Mouse (Mus musculus): ENCODE measurements around the gene Cadm3. TPM values are rescaled to one million over a fixed set of nuclear protein-coding genes. Genes with fewer than 3 reads are reported as not detected.

Gene Cadm3
- polyA plus RNA-seq (2014; fragmentation: Nextera tagmentation; extraction: Ambion mirVana): 59.8 and 77.6 TPM in 2 replicates

DNA sequence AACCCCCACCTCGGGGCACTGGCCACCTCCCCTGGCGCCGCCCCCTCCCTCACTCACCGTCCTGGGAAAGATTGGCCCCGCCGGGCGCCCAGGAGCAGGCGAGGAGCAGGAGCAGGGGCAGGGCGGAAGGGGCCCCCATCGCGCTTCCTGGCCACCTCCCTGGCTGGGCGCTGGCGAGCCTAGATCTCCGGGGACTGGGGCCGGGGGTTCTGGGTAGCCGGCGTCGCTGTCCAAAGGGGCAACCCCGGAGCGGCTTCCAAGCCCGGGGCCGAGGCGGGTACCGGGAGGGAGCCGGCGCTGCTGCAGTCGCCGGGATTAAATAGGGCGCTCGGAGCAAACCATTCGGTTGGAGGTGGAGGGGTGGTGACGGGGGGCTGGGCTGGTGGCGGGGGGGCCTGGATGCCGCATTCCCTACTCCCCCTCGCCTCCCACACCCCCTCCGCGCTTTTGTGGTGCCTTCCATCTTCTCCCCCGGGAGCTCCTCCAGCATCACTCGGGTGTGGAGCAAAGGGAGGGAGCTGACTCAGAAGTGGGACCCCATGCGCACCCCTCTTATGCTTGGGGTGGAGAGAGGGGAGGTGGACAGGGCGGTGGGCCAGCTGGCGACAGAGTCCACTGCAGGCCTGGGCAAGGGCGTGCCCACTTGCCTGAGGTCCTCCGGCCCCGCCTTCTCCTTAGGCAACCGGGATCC is at the start of gene Cadm3:
Gene Cadm3 (minus strand): TSS at position 340 of the 691 bp plus-strand sequence.
- Histone ChIP-seq H3K27me3 (replicated peaks; ENCODE audit: control insufficient read depth, insufficient read depth, low read length) (no peaks in the 10 kb centered on the region), H3K4me2 (ENCODE audit: low read length) (peak within 1 kb of the TSS; percentile 81), H3K9me3 (replicated peaks; ENCODE audit: control insufficient read depth, low read length) (no peaks in the 10 kb centered on the region), H3K9ac (ENCODE audit: low read length) (peak within 1 kb of the TSS; percentile 93), H3K4me1 (ENCODE audit: control insufficient read depth, insufficient read depth, low read length) (peaks cover 23% of the 10 kb centered on the region), H3K27ac (ENCODE audit: low read depth, low read length) (peak within 1 kb of the TSS; percentile 87), H3K36me3 (ENCODE audit: control insufficient read depth, insufficient read depth, low read length) (0 out of 2 replicates have a peak, but pooled peaks cover 7% of the 10 kb centered on the region), H3K4me3 (ENCODE audit: low read depth, low read length) (peak within 1 kb of the TSS; percentile 90)
- WGBS: under 1% methylated on average over 38 of the region's 46 CpGs
- ATAC-seq (peak; percentile 89), DNase-seq (ENCODE audit: low spot score) (peak; percentile 91)

DNA sequence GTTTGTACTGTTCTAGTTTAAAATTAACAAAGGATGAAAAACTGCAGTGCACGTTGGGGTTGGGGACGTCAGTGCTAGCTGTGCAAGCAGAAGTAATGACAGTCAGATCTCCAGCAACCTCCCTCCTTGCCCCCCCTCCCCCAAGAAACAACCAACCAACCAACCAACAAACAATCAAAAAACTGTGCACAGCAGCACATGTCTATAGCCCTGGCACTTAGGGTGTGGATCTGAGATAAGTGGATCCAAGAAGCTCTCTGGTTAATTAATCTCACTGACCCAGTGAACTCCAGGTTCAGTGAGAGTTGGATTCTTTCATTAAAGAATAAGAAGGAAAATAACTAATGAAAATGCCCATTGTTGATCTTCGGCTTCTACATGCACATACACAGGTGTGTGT is 47.1 kb upstream of the Cadm3 start:
- no peak overlapping the region for H3K4me2 ChIP-seq (ENCODE audit: low read length)
- H3K27me3 ChIP-seq (replicated peaks; ENCODE audit: control insufficient read depth, insufficient read depth, low read length): no peaks in the 10 kb centered on the region
- no peak overlapping the region for H3K27ac ChIP-seq (ENCODE audit: low read depth, low read length)
- H3K9me3 ChIP-seq (replicated peaks; ENCODE audit: control insufficient read depth, low read length): no peaks in the 10 kb centered on the region
- DNase-seq (ENCODE audit: low spot score) (no peak), ATAC-seq (no peak)
- H3K4me1 ChIP-seq (ENCODE audit: control insufficient read depth, insufficient read depth, low read length): no peaks in the 10 kb centered on the region
- H3K36me3 ChIP-seq (ENCODE audit: control insufficient read depth, insufficient read depth, low read length): no peaks in the 10 kb centered on the region
- 69% methylated on average over 3 of the region's 3 CpGs for whole genome bisulfite sequencing
- no peak overlapping the region for H3K9ac ChIP-seq (ENCODE audit: low read length)
- H3K4me3 ChIP-seq (ENCODE audit: low read depth, low read length): no peak overlapping the region

DNA sequence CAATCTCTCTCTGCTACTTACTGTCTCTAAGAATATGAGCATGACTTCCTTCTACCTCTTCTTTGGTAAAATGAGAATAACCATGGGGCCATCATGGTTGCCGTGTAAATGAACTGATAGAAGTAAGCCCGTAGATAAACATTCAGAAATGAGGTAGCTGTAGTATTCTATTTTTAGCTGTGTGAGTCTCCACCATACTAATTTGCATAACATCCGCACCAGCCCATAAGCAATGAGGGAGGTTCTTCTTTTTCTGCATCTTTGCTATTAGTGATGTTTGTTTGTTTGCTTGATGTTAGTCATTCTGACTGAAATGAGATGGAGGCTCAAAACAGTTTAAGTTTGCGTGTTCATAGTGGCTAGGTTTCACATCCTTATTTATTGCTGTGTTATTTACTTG is 44.4 kb upstream of the Cadm3 start:
- Histone ChIP-seq H3K4me1 (ENCODE audit: control insufficient read depth, insufficient read depth, low read length) (no peaks in the 10 kb centered on the region), H3K36me3 (ENCODE audit: control insufficient read depth, insufficient read depth, low read length) (no peaks in the 10 kb centered on the region), H3K4me2 (ENCODE audit: low read length) (no peak overlapping the region), H3K4me3 (ENCODE audit: low read depth, low read length) (no peak overlapping the region), H3K27me3 (replicated peaks; ENCODE audit: control insufficient read depth, insufficient read depth, low read length) (no peaks in the 10 kb centered on the region), H3K27ac (ENCODE audit: low read depth, low read length) (no peak overlapping the region), H3K9me3 (replicated peaks; ENCODE audit: control insufficient read depth, low read length) (no peaks in the 10 kb centered on the region), H3K9ac (ENCODE audit: low read length) (no peak overlapping the region)
- DNase-seq (ENCODE audit: low spot score): no peak
- 90% methylated on average over 4 of the region's 4 CpGs for WGBS
- no peak for ATAC-seq

DNA sequence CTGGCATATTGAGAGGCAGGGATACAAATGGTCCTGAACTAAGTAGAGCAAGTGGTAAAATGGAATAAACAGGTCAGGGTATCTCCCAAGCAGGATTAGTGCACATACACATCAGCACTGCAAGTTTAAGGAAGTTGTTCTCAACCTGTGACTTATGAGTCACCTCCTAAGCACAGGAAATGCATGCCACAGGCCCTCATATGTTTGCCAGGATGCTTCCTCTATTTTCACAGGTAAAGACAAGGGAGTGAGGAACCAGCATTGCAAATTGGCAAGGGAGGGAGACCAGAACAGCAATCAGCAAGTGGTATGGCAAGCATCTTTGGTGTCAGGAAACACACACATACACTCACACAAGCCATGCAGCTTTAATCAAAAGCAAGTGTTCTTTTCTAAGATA is 41.6 kb upstream of the Cadm3 start:
- Histone ChIP-seq H3K4me2 (ENCODE audit: low read length) (no peak overlapping the region), H3K4me1 (ENCODE audit: control insufficient read depth, insufficient read depth, low read length) (no peaks in the 10 kb centered on the region), H3K27ac (ENCODE audit: low read depth, low read length) (no peak overlapping the region), H3K36me3 (ENCODE audit: control insufficient read depth, insufficient read depth, low read length) (no peaks in the 10 kb centered on the region), H3K27me3 (replicated peaks; ENCODE audit: control insufficient read depth, insufficient read depth, low read length) (no peaks in the 10 kb centered on the region), H3K9me3 (replicated peaks; ENCODE audit: control insufficient read depth, low read length) (no peaks in the 10 kb centered on the region), H3K9ac (ENCODE audit: low read length) (no peak overlapping the region), H3K4me3 (ENCODE audit: low read depth, low read length) (no peak overlapping the region)
- no peak for DNase-seq (ENCODE audit: low spot score)
- ATAC-seq: no peak

DNA sequence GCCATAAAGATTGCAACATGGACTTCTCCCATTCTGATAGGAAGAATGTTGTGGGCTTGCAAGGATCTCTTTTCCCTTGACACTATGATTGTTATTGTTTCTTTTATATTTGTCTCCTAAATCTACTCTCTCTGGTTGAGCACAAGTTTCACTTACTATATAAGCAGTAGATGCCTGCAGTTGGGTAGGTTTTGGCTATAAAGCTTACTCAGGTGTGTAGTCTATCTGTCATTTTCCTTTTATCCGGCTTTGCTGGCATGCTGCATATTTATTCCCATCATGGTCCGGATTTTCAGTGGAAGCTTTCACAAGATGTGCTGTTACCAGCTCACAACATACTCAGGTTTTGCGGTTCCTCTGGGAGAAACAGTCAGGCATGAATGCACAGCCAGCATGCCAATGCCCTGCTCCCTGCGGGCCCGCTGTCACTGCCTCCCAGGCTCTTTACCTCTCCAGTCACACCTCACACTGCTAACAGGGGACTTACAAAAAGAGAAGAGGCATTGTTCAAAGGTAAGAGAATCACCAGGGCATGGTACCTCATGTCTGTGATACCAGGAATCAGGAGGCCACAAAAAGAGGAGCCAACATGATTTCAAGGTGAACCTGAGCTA is 37.3 kb upstream of the Cadm3 start:
- Histone ChIP-seq H3K36me3 (ENCODE audit: control insufficient read depth, insufficient read depth, low read length) (no peaks in the 10 kb centered on the region), H3K4me3 (ENCODE audit: low read depth, low read length) (no peak overlapping the region), H3K4me1 (ENCODE audit: control insufficient read depth, insufficient read depth, low read length) (no peaks in the 10 kb centered on the region), H3K27ac (ENCODE audit: low read depth, low read length) (no peak overlapping the region), H3K9me3 (replicated peaks; ENCODE audit: control insufficient read depth, low read length) (no peaks in the 10 kb centered on the region), H3K4me2 (ENCODE audit: low read length) (no peak overlapping the region), H3K9ac (ENCODE audit: low read length) (no peak overlapping the region), H3K27me3 (replicated peaks; ENCODE audit: control insufficient read depth, insufficient read depth, low read length) (no peaks in the 10 kb centered on the region)
- DNase-seq (ENCODE audit: low spot score): no peak
- ATAC-seq: no peak
- WGBS: 87% methylated on average over 5 of the region's 5 CpGs

DNA sequence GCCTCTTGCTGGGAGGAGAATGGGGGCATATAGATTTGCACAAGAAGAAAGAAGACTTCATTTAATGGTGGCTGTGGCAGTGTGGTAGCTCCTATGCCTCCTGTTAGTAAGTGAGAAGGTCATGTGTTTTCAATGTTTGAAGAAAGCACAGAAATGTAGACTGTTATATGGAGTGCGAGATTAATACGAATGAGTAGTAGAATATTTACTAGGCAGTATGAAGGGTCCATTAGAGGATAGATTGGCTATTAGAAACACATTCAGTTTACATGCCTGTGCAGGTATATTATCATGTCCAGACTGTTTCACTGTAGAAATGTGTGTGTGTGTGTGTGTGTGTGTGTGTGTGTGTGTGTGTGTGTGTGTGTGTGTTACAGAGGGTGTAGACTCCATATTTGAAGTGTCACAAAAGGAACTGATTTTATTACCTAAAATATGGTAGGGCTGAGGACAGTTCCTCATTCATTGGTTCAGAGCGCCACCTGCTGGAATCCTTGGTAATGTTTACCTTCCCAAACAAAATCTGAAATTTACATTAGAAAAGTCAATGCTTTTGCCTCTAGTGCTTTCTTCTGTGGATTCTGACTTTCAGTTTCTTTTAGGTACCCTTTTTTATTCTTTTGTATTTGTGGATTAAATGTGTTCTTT is 31.0 kb upstream of the Cadm3 start:
- H3K27ac ChIP-seq (ENCODE audit: low read depth, low read length): no peak overlapping the region
- DNase-seq (ENCODE audit: low spot score): peak; percentile 88
- no peak overlapping the region for H3K4me3 ChIP-seq (ENCODE audit: low read depth, low read length)
- H3K36me3 ChIP-seq (ENCODE audit: control insufficient read depth, insufficient read depth, low read length): no peaks in the 10 kb centered on the region
- no peaks in the 10 kb centered on the region for H3K4me1 ChIP-seq (ENCODE audit: control insufficient read depth, insufficient read depth, low read length)
- H3K9me3 ChIP-seq (replicated peaks; ENCODE audit: control insufficient read depth, low read length): no peaks in the 10 kb centered on the region
- H3K9ac ChIP-seq (ENCODE audit: low read length): no peak overlapping the region
- 42% methylated on average over 3 of the region's 3 CpGs for WGBS
- H3K27me3 ChIP-seq (replicated peaks; ENCODE audit: control insufficient read depth, insufficient read depth, low read length): no peaks in the 10 kb centered on the region
- peak; percentile 86 for ATAC-seq
- no peak overlapping the region for H3K4me2 ChIP-seq (ENCODE audit: low read length)

DNA sequence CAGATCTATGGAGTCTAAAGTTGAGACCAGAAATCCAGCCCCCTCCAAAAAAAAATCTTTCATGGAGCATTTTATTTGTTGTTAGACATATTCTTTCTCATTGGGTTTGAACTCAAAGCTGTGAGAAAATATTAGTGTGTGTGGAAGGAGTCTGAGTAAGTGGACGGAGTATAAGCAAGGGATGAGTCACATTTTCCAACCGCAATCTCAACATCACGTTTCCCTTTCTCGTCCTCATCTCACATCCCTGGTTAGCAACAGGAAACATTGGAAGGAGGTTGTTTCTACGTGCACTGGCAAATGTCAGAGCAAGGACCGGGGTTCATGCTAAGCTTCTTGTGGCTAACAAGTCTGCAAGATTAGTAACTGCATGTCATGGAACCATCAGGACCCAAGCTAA is 24.3 kb upstream of the Cadm3 start:
- H3K4me2 ChIP-seq (ENCODE audit: low read length): no peak overlapping the region
- H3K4me1 ChIP-seq (ENCODE audit: control insufficient read depth, insufficient read depth, low read length): no peaks in the 10 kb centered on the region
- 91% methylated on average over 6 of the region's 6 CpGs for WGBS
- H3K4me3 ChIP-seq (ENCODE audit: low read depth, low read length): no peak overlapping the region
- ATAC-seq: no peak
- no peaks in the 10 kb centered on the region for H3K9me3 ChIP-seq (replicated peaks; ENCODE audit: control insufficient read depth, low read length)
- H3K36me3 ChIP-seq (ENCODE audit: control insufficient read depth, insufficient read depth, low read length): no peaks in the 10 kb centered on the region
- DNase-seq (ENCODE audit: low spot score): no peak
- no peak overlapping the region for H3K27ac ChIP-seq (ENCODE audit: low read depth, low read length)
- no peak overlapping the region for H3K9ac ChIP-seq (ENCODE audit: low read length)
- no peaks in the 10 kb centered on the region for H3K27me3 ChIP-seq (replicated peaks; ENCODE audit: control insufficient read depth, insufficient read depth, low read length)

DNA sequence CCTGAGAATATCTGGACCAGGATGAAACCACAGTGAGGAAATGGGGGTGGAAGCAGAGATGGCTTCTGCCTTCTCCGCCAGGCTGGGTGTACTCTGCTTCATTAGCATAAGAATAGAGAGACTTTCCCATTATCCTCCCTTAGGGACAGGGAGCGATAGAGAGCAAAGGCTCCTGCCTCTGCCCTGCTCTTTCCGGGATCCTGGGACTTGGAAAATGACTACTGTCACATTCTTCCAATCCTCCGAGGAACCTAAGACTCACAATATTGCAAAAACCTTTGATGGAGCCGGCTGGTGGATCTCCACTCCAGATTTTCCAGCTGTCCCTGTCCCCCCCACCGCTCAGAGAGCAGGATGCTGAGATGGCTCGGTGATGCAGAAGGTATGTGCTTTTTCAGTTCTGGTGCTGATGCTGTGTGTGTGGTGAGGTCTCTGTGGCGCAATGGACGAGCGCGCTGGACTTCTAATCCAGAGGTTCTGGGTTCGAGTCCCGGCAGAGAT is 22.5 kb upstream of the Cadm3 start:
- ATAC-seq (peak; percentile 95), DNase-seq (ENCODE audit: low spot score) (peak; percentile 94)
- 3% methylated on average over 13 of the region's 13 CpGs for WGBS
- Histone ChIP-seq H3K27ac (ENCODE audit: low read depth, low read length) (peak overlapping the region; percentile 85), H3K36me3 (ENCODE audit: control insufficient read depth, insufficient read depth, low read length) (no peaks in the 10 kb centered on the region), H3K9ac (ENCODE audit: low read length) (peak overlapping the region; percentile 60), H3K4me1 (ENCODE audit: control insufficient read depth, insufficient read depth, low read length) (no peaks in the 10 kb centered on the region), H3K27me3 (replicated peaks; ENCODE audit: control insufficient read depth, insufficient read depth, low read length) (no peaks in the 10 kb centered on the region), H3K9me3 (replicated peaks; ENCODE audit: control insufficient read depth, low read length) (no peaks in the 10 kb centered on the region), H3K4me3 (ENCODE audit: low read depth, low read length) (peak overlapping the region; percentile 29), H3K4me2 (ENCODE audit: low read length) (peak overlapping the region; percentile 41)

DNA sequence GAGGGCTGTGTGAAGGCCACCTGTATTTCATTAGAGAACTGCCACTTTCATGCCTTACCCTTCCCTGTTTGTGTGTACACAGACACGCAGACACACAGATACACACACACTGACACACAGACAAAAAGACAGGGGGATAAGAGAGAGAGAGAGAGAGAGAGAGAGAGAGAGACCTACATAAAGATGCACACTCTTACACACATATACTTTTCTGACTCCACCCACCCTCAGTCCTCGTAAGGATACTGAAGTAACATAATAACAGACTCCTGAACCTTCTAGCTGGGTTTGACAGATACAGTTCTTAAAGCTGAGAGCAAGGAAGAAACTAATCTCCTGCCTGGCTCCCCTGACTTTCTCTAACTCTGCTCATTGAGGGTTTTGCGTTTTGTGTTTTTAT is 21.9 kb upstream of the Cadm3 start:
- H3K4me3 ChIP-seq (ENCODE audit: low read depth, low read length): peak overlapping the region; percentile 29
- H3K4me2 ChIP-seq (ENCODE audit: low read length): peak overlapping the region; percentile 41
- no peaks in the 10 kb centered on the region for H3K4me1 ChIP-seq (ENCODE audit: control insufficient read depth, insufficient read depth, low read length)
- peak overlapping the region; percentile 60 for H3K9ac ChIP-seq (ENCODE audit: low read length)
- ATAC-seq (peak; percentile 56; the same call in 1 of the 2 replicates), DNase-seq (ENCODE audit: low spot score) (no peak)
- 6% methylated on average over 3 of the region's 3 CpGs for WGBS
- H3K9me3 ChIP-seq (replicated peaks; ENCODE audit: control insufficient read depth, low read length): no peaks in the 10 kb centered on the region
- H3K27me3 ChIP-seq (replicated peaks; ENCODE audit: control insufficient read depth, insufficient read depth, low read length): no peaks in the 10 kb centered on the region
- H3K36me3 ChIP-seq (ENCODE audit: control insufficient read depth, insufficient read depth, low read length): no peaks in the 10 kb centered on the region
- H3K27ac ChIP-seq (ENCODE audit: low read depth, low read length): peak overlapping the region; percentile 85
